Mouse (Mus musculus) lung, embryonic 14.5 days (tissue): Measurements from ENCODE around the gene Tctex1d4. TPM values are rescaled to one million over a fixed set of nuclear protein-coding genes. Genes with fewer than 3 reads are reported as not detected.

ENCODE experiments used
- ATAC-seq: fragments of 200-750 bp; cut with Nextera tagmentation; 2 replicates; pipeline ENCODE4 v1.8.0; 2017; ENCODE audit warnings: mild to moderate bottlenecking, moderate TSS enrichment, moderate library complexity; ENCODE audit not compliant: insufficient read depth
- DNase-seq: peaks from one replicate; pipeline ENCODE4 v3.0.0-alpha.2; 2015
- H3K27ac ChIP-seq: fragments of 300-500 bp; sonication (generic); 2 replicates; pipeline ENCODE4 v1.5.1; 2014; ENCODE audit warnings: low read depth, mild to moderate bottlenecking, moderate library complexity
- H3K27me3 ChIP-seq: fragments of 300-500 bp; sonication (generic); 2 replicates; pipeline ENCODE4 v1.6.1; 2014; ENCODE audit warnings: low read length, control low read depth; ENCODE audit not compliant: insufficient read depth
- H3K36me3 ChIP-seq: fragments of 300-500 bp; sonication (generic); 2 replicates; pipeline ENCODE4 v1.6.1; 2014; ENCODE audit warnings: control low read depth; ENCODE audit not compliant: insufficient read depth
- H3K4me1 ChIP-seq: fragments of 300-500 bp; sonication (generic); 2 replicates; pipeline ENCODE4 v1.6.1; 2014; ENCODE audit warnings: antibody characterized with exemption, control low read depth; ENCODE audit not compliant: insufficient read depth
- H3K4me2 ChIP-seq: fragments of 300-500 bp; sonication (generic); 2 replicates; pipeline ENCODE4 v1.6.1; 2014; ENCODE audit warnings: mild to moderate bottlenecking
- H3K4me3 ChIP-seq: fragments of 300-500 bp; sonication (generic); 2 replicates; pipeline ENCODE4 v1.5.1; 2014; ENCODE audit warnings: low read depth, low read length
- H3K9ac ChIP-seq: fragments of 300-500 bp; sonication (generic); 2 replicates; pipeline ENCODE4 v1.6.1; 2014
- H3K9me3 ChIP-seq: fragments of 300-500 bp; sonication (generic); 2 replicates; pipeline ENCODE4 v1.6.1; 2016; ENCODE audit warnings: low read depth, low read length, control low read depth
- CTCF ChIP-seq: IDR thresholded peaks from 2 replicates; pipeline ENCODE4 v1.5.1; 2016; ENCODE audit warnings: antibody characterized with exemption, low read depth
- WGBS: fragments of 180-500 bp; shearing (Covaris S2); extraction: QIAGEN DNeasy Blood & Tissue Kit; methylation state at CpG from one replicate; pipeline ENCODE4 v1.1.7; 2014; 5-methylcytosine and 5-hydroxymethylcytosine counted together
- polyA plus RNA-seq: library from polyadenylated mRNA; unstranded; fragments of >200 nt; fragmentation: Nextera tagmentation; extraction: Ambion mirVana; gene quantifications from 2 replicates; pipeline ENCODE4 v1.2.1, GENCODE M21; 2014

Gene Tctex1d4
- polyA plus RNA-seq, 1 experiment from 2014 or later, result not detected

DNA sequence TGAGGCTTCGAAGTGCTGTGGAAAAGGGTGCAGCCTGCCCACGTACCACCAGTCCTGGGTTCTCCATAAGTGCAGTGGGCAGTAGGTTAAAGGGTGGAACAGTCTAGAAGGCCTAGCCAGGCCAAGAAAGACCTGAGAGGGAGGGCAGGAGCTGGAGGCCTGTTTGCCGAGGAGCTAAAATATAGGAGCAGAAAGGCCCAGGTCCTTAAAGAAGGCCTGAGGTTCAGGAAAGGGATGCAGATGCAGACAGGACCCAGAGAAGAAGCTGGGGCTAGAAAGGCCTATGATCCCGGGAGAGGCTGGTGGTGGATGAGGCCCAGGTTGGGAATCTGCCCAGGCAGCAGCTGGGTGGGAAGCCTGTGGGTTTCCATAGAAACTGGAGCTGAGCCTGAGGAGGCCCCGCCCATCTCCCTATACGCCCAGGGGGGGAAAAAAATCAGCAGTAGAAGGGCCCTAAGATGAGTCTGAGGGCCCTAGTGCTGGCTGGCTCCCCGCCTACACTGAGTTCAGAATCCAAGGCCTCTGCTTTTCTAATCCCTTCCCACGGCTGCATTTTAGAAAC lies 1.2 kb upstream of the Tctex1d4 start, which contains the start of gene Btbd19:
Btbd19 (minus strand) TSS at position 378 of the 562 bp plus-strand sequence.
- peak; percentile 92 for DNase-seq
- H3K27me3 ChIP-seq, result no peaks in the 10 kb centered on the region
- H3K27ac ChIP-seq, result peak within 1 kb of the TSS; percentile 94
- 21% methylated on average over 8 of the region's 8 CpGs for WGBS
- H3K4me3 ChIP-seq, result no peak within 1 kb of the TSS
- peak within 1 kb of the TSS; percentile 26 for H3K4me2 ChIP-seq
- H3K36me3 ChIP-seq, result peaks cover 12% of the 10 kb centered on the region; the same call in 1 of the 2 replicates
- no peaks in the 10 kb centered on the region for H3K9me3 ChIP-seq
- peaks cover 17% of the 10 kb centered on the region for H3K4me1 ChIP-seq
- ATAC-seq, result peak; percentile 60
- peak within 1 kb of the TSS; percentile 35; the same call in 1 of the 2 replicates for H3K9ac ChIP-seq
- TF ChIP-seq CTCF, result no peak

DNA sequence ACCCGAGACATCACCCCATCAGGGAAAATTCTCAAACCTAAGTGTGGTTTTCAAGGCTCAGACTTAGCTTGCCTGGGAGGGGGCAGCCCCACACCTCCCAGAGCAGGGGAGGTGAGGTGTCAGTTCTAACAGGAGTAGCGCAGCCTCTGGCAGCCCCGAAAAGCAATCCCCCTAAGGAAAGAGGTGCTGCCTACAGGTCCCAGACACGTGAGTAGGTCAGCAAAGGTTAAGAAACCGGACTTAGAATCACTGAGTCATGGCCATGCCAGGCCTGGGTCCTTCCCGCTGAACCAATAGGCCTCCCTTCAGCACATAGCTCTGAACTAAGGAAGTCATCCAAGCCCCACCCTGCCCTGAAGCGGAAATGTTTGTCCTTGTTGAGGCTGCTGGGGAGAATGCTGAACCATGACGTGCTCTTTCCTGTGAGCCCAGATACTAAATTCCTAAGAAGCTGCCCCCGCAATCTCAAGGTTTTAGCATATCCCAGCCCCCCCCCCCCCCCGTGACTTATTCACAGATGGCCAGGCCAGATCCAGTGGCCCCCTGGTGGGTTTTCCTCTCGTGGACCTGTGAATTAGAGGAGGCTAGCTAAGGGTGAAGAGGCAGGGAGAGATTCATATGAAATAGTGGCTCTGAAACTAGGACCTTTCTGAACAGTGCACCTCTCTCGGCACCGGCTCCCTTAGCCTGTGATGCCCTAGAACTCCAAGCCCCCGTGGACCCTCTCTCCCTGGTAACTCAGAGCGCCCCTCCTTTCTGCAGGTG lies 502 bp upstream of the Tctex1d4 start:
- Histone ChIP-seq H3K4me1 (peaks cover 17% of the 10 kb centered on the region), H3K9ac (peak overlapping the region; percentile 26; the same call in 1 of the 2 replicates), H3K9me3 (no peaks in the 10 kb centered on the region), H3K27ac (peak overlapping the region; percentile 94), H3K27me3 (no peaks in the 10 kb centered on the region), H3K4me3 (no peak overlapping the region), H3K36me3 (peaks cover 12% of the 10 kb centered on the region; the same call in 1 of the 2 replicates), H3K4me2 (0 out of 2 replicates have a peak overlapping the region, but pooled peaks have one; percentile 26)
- peak; percentile 60 for ATAC-seq
- 31% methylated on average over 15 of the region's 15 CpGs for WGBS
- DNase-seq, result peak; percentile 80
- TF ChIP-seq CTCF, result no peak

DNA sequence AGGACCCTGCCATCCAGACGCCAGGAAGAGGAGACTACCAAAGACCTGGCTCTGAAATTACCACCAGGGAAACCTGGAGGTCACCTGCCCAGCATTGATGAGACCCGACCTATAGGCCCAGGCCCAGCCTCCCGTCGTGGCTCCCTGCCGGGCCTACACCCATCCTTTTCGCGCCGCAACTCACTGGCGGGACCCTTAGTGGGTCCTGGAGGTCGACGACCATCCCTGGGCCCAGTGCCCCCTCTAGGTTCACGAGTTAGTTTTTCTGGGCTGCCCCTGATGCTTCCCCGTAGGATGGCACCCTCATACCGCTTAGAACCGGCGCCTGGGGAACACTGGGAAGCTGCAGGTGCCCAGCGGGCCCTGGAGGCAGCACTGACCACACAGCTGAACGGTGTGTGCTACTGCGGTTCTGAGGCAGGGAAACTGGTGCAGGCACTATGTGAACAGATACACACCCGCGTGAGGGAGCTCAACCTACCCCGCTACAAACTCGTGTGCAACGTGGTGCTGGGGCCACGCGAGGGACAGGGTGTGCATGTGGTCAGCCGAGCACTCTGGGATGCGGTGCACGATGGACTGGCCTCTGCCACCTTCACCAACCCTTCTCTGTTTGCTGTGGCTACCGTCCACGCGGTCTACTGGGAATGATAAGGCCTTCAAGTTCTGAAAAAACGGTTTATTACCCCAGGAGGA lies 1.5 kb downstream of the Tctex1d4 start:
- DNase-seq (no peak), ATAC-seq (no peak)
- Histone ChIP-seq H3K4me1 (peaks cover 25% of the 10 kb centered on the region), H3K9ac (no peak overlapping the region), H3K36me3 (peaks cover 16% of the 10 kb centered on the region; the same call in 1 of the 2 replicates), H3K4me3 (no peak overlapping the region), H3K27me3 (peaks cover 15% of the 10 kb centered on the region), H3K27ac (no peak overlapping the region), H3K9me3 (no peaks in the 10 kb centered on the region), H3K4me2 (no peak overlapping the region)
- WGBS, result 88% methylated on average over 33 of the region's 33 CpGs
- no peak for TF ChIP-seq CTCF

DNA sequence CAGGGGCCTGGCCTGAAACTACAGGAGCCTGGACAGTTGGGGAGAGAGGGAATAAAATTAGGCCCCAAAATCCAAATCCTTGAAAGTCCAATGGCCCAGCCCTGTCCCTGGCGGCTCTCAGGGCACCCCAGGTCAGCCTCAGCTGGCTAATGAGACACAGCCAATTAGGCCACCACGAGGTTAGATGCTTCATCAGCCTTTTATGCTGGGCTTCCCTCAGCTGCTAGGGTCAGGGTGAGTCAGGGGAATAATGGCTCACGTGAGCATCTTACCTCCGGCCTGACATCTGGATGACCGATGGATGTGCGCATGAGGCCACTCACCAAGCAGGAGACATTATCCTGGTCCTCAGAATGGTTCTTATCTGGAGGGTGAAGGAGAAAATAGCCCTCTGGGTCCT lies 4.2 kb downstream of the Tctex1d4 start:
- Histone ChIP-seq H3K36me3 (peaks cover 16% of the 10 kb centered on the region; the same call in 1 of the 2 replicates), H3K4me1 (peaks cover 17% of the 10 kb centered on the region), H3K27me3 (peaks cover 18% of the 10 kb centered on the region), H3K9me3 (no peaks in the 10 kb centered on the region), H3K4me3 (no peak overlapping the region), H3K4me2 (no peak overlapping the region), H3K9ac (no peak overlapping the region), H3K27ac (no peak overlapping the region)
- TF ChIP-seq CTCF, result no peak
- WGBS, result 79% methylated on average over 6 of the region's 6 CpGs
- no peak for ATAC-seq
- DNase-seq, result no peak

DNA sequence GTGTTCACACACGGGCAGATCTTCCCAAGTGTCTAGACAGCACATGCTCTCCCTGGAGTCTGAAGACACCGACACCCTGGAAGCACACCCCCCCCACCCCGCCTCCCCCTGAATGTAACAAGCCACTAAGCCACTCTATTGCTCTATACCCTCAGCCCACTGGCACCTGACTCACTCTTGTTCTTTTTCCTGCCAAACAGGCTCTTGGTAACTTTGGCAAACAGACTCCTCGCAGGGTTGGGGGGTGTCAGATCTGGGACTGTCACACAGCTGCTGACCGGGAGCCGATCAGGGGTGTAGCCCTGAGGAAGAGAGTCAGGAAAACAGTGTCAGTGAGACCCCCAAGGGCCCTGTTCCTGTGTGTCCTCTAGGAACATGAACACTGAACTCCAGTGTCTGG lies 4.6 kb downstream of the Tctex1d4 start:
- H3K27me3 ChIP-seq, result peaks cover 18% of the 10 kb centered on the region
- no peak for DNase-seq
- TF ChIP-seq CTCF, result no peak
- no peak overlapping the region for H3K4me2 ChIP-seq
- no peaks in the 10 kb centered on the region for H3K9me3 ChIP-seq
- no peak overlapping the region for H3K9ac ChIP-seq
- H3K36me3 ChIP-seq, result peaks cover 16% of the 10 kb centered on the region; the same call in 1 of the 2 replicates
- H3K27ac ChIP-seq, result no peak overlapping the region
- peaks cover 14% of the 10 kb centered on the region; the same call in 1 of the 2 replicates for H3K4me1 ChIP-seq
- WGBS, result 64% methylated on average over 6 of the region's 6 CpGs
- ATAC-seq, result no peak
- no peak overlapping the region for H3K4me3 ChIP-seq

DNA sequence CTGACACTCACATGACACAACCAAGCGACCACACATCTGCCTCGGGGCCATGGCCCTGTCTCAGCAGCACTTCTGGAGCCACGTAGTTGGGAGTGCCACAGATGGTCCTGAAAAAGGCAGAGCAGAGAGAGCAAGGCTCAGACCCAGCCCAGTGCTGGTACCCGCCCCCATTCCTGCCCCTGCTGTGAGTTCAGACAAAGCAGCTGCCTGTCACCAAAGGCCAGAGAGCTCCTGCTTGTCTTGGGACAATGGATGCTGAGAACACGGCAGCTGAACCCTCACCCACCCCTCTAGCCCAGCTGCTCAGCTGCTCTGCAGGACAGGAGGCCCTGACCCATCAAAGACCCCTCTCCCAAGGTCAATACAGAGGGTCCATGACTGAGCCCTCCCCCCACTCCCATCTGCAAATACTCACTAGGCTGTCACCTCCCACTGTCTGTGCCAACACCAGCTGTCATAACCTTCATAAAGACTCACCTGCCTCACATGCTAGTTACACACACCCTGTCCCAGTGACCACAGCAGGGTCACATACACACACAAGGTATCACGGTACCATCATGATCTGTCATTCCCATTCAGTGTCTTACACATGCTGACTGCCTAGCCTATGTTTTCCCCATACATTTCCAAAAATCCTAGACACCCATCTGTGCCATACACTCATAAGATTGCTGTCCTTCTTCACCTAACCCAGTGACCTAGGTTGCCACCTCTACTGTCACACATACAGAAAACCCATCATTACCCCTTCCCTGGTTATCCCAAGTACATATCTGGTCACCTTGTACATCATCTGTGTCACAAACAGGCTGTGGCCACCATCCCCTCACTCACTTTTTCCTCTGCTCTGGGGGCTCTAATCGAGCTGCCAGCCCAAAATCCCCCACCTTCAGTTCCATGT lies 5.5 kb downstream of the Tctex1d4 start:
- Histone ChIP-seq H3K9ac (no peak overlapping the region), H3K4me2 (peak overlapping the region; percentile 100), H3K4me1 (peaks cover 14% of the 10 kb centered on the region; the same call in 1 of the 2 replicates), H3K4me3 (peak overlapping the region; percentile 85), H3K36me3 (peaks cover 16% of the 10 kb centered on the region; the same call in 1 of the 2 replicates), H3K27ac (no peak overlapping the region), H3K27me3 (peaks cover 18% of the 10 kb centered on the region), H3K9me3 (no peaks in the 10 kb centered on the region)
- 0 out of 2 replicates have a peak, but pooled peaks have one; percentile 8 for ATAC-seq
- DNase-seq, result peak; percentile 27
- no peak for TF ChIP-seq CTCF
- 31% methylated on average over 7 of the region's 7 CpGs for WGBS
